Mouse (Mus musculus): ENCODE data around the gene Eya4. TPM values are rescaled to one million over a fixed set of nuclear protein-coding genes. Genes with fewer than 3 reads are reported as not detected.

The Eya4 gene
- polyA plus RNA-seq, 1 experiment from 2014 or later: 1.7 TPM

GRCm38 (mm10) chr10:23081548-23081828 lies 269.1 kb downstream of the Eya4 start:
- 37% methylated on average over 4 of the region's 4 CpGs for WGBS
- H3K4me3 ChIP-seq: no peak overlapping the region
- no peaks in the 10 kb centered on the region for H3K9me3 ChIP-seq (replicated peaks)
- no peaks in the 10 kb centered on the region for H3K4me1 ChIP-seq
- no peak; the same call in 1 of the 2 replicates for ATAC-seq
- no peak overlapping the region for H3K9ac ChIP-seq
- H3K27ac ChIP-seq: no peak overlapping the region
- H3K36me3 ChIP-seq (ENCODE audit: poor library complexity, severe bottlenecking): no peaks in the 10 kb centered on the region
- no peaks in the 10 kb centered on the region for H3K27me3 ChIP-seq
- no peak overlapping the region for H3K4me2 ChIP-seq

- H3K9ac ChIP-seq: no peak overlapping the region
- no peaks in the 10 kb centered on the region for H3K27me3 ChIP-seq
- H3K36me3 ChIP-seq (ENCODE audit: poor library complexity, severe bottlenecking): no peaks in the 10 kb centered on the region
- ATAC-seq: peak; percentile 69
- peak overlapping the region; percentile 22 for H3K4me2 ChIP-seq
- H3K27ac ChIP-seq: no peak overlapping the region
- H3K4me1 ChIP-seq: no peaks in the 10 kb centered on the region
- no peak overlapping the region for H3K4me3 ChIP-seq
- WGBS: 37% methylated on average over 24 of the region's 24 CpGs
- H3K9me3 ChIP-seq (replicated peaks): no peaks in the 10 kb centered on the region
Observed at GRCm38 (mm10) chr10:23080749-23081547, 269.6 kb downstream of the Eya4 start.

- H3K36me3 ChIP-seq (ENCODE audit: poor library complexity, severe bottlenecking): no peaks in the 10 kb centered on the region
- 66% methylated on average over 21 of the region's 21 CpGs for WGBS
Observed at GRCm38 (mm10) chr10:23076691-23077385, 273.7 kb downstream of the Eya4 start.

GRCm38 (mm10) chr10:23073431-23073830 lies 277.2 kb downstream of the Eya4 start:
- H3K4me3 ChIP-seq: no peak overlapping the region
- H3K9me3 ChIP-seq (replicated peaks): no peaks in the 10 kb centered on the region
- H3K4me2 ChIP-seq: no peak overlapping the region
- H3K9ac ChIP-seq: no peak overlapping the region
- H3K27me3 ChIP-seq: no peaks in the 10 kb centered on the region
- ATAC-seq: no peak
- no peaks in the 10 kb centered on the region for H3K4me1 ChIP-seq
- WGBS: 68% methylated on average over 2 of the region's 2 CpGs
- H3K27ac ChIP-seq: no peak overlapping the region
- no peaks in the 10 kb centered on the region for H3K36me3 ChIP-seq (ENCODE audit: poor library complexity, severe bottlenecking)

More at GRCm38 (mm10) chr10:23076691-23077385, 273.7 kb downstream of the Eya4 start:
- Histone ChIP-seq H3K4me2 (peak overlapping the region; percentile 20), H3K9ac (no peak overlapping the region), H3K27me3 (no peaks in the 10 kb centered on the region), H3K4me3 (no peak overlapping the region), H3K4me1 (no peaks in the 10 kb centered on the region), H3K9me3 (replicated peaks) (no peaks in the 10 kb centered on the region), H3K27ac (no peak overlapping the region)
- no peak for ATAC-seq

- no peak overlapping the region for H3K4me3 ChIP-seq
- no peak overlapping the region for H3K4me2 ChIP-seq
- H3K4me1 ChIP-seq: no peaks in the 10 kb centered on the region; the same call in 1 of the 2 replicates
- no peaks in the 10 kb centered on the region for H3K27me3 ChIP-seq
- 31% methylated on average over 6 of the region's 6 CpGs for WGBS
- no peaks in the 10 kb centered on the region for H3K9me3 ChIP-seq (replicated peaks)
- H3K36me3 ChIP-seq (ENCODE audit: poor library complexity, severe bottlenecking): no peaks in the 10 kb centered on the region
- no peak for ATAC-seq
- H3K9ac ChIP-seq: no peak overlapping the region
- no peak overlapping the region for H3K27ac ChIP-seq
Observed at GRCm38 (mm10) chr10:23063637-23064036, 286.9 kb downstream of the Eya4 start.

GRCm38 (mm10) chr10:23062719-23063118 lies 287.9 kb downstream of the Eya4 start:
- no peak for ATAC-seq
- 80% methylated on average over 5 of the region's 5 CpGs for WGBS
- H3K9me3 ChIP-seq (replicated peaks): no peaks in the 10 kb centered on the region
- no peak overlapping the region for H3K27ac ChIP-seq
- no peak overlapping the region for H3K9ac ChIP-seq
- no peak overlapping the region for H3K4me3 ChIP-seq
- no peaks in the 10 kb centered on the region for H3K36me3 ChIP-seq (ENCODE audit: poor library complexity, severe bottlenecking)
- no peaks in the 10 kb centered on the region; the same call in 1 of the 2 replicates for H3K4me1 ChIP-seq
- no peaks in the 10 kb centered on the region for H3K27me3 ChIP-seq
- no peak overlapping the region for H3K4me2 ChIP-seq

GRCm38 (mm10) chr10:23060694-23061060 lies 289.9 kb downstream of the Eya4 start:
- WGBS: 84% methylated on average over 3 of the region's 3 CpGs
- ATAC-seq: no peak
- H3K27me3 ChIP-seq: no peaks in the 10 kb centered on the region
- no peak overlapping the region for H3K27ac ChIP-seq
- no peaks in the 10 kb centered on the region for H3K9me3 ChIP-seq (replicated peaks)
- no peak overlapping the region for H3K9ac ChIP-seq
- no peak overlapping the region for H3K4me3 ChIP-seq
- H3K4me2 ChIP-seq: no peak overlapping the region
- H3K4me1 ChIP-seq: no peaks in the 10 kb centered on the region; the same call in 1 of the 2 replicates
- H3K36me3 ChIP-seq (ENCODE audit: poor library complexity, severe bottlenecking): no peaks in the 10 kb centered on the region

GRCm38 (mm10) chr10:23060041-23060693 lies 290.4 kb downstream of the Eya4 start:
- H3K27me3 ChIP-seq: no peaks in the 10 kb centered on the region
- no peak overlapping the region for H3K4me2 ChIP-seq
- ATAC-seq: no peak
- no peaks in the 10 kb centered on the region; the same call in 1 of the 2 replicates for H3K4me1 ChIP-seq
- H3K4me3 ChIP-seq: no peak overlapping the region
- no peak overlapping the region for H3K9ac ChIP-seq
- no peaks in the 10 kb centered on the region for H3K36me3 ChIP-seq (ENCODE audit: poor library complexity, severe bottlenecking)
- H3K27ac ChIP-seq: no peak overlapping the region
- WGBS: 79% methylated on average over 5 of the region's 5 CpGs
- H3K9me3 ChIP-seq (replicated peaks): no peaks in the 10 kb centered on the region

- 73% methylated on average over 8 of the region's 8 CpGs for WGBS
- Histone ChIP-seq H3K9me3 (replicated peaks) (no peaks in the 10 kb centered on the region), H3K9ac (no peak overlapping the region), H3K4me3 (no peak overlapping the region), H3K27ac (no peak overlapping the region), H3K27me3 (no peaks in the 10 kb centered on the region), H3K4me1 (no peaks in the 10 kb centered on the region), H3K4me2 (no peak overlapping the region), H3K36me3 (ENCODE audit: poor library complexity, severe bottlenecking) (no peaks in the 10 kb centered on the region)
- no peak for ATAC-seq
Observed at GRCm38 (mm10) chr10:23053379-23053915, 297.1 kb downstream of the Eya4 start.

Data from forebrain, embryonic 13.5 days (tissue).